ENCODE assay signal across 8 mouse cellular contexts in genomic region chr7:25479440-25479839, GRCm38 (mm10). TPM values are rescaled to one million over a fixed set of nuclear protein-coding genes. Genes with fewer than 3 reads are reported as not detected.
DNase-seq lines count a peak whose midpoint lies in the region; ATAC-seq and TF ChIP-seq lines count a peak whose summit lies in the region.

No protein-coding gene starts in this region.

- ATAC-seq in embryonic facial prominence, embryonic 11.5 days (replicated peaks; ENCODE audit: insufficient number of reproducible peaks, low FRiP score, low TSS enrichment, low read depth): no peak; the same call in 1 of the 2 replicates
- no peak for ATAC-seq in neural tube, embryonic 11.5 days (ENCODE audit: insufficient read depth, low FRiP score, low TSS enrichment)

- H3K4me1 ChIP-seq in embryonic facial prominence, embryonic 11.5 days (ENCODE audit: control insufficient read depth, insufficient read depth, low read length): no peaks in the 10 kb centered on the region
- no peaks in the 10 kb centered on the region for H3K4me1 ChIP-seq in neural tube, embryonic 11.5 days (ENCODE audit: control insufficient read depth, insufficient read depth, low read length)

- H3K27me3 ChIP-seq in embryonic facial prominence, embryonic 11.5 days (ENCODE audit: control insufficient read depth, insufficient read depth, low read length): no peaks in the 10 kb centered on the region
- no peaks in the 10 kb centered on the region for H3K27me3 ChIP-seq in neural tube, embryonic 11.5 days (ENCODE audit: control insufficient read depth, insufficient read depth, low read length)

- peak; percentile 87 for TF ChIP-seq CTCF in layer of hippocampus, adult 2 months (conservative IDR thresholded peaks at IDR 0.05)

- H3K4me2 ChIP-seq in embryonic facial prominence, embryonic 11.5 days (ENCODE audit: low read depth, low read length): no peak overlapping the region
- no peak overlapping the region for H3K4me2 ChIP-seq in neural tube, embryonic 11.5 days (ENCODE audit: low read depth)

- WGBS in embryonic facial prominence, embryonic 11.5 days: 0% methylated on average over 1 of the region's 1 CpGs
- 0% methylated on average over 1 of the region's 1 CpGs for WGBS in neural tube, embryonic 11.5 days

- H3K9ac ChIP-seq in embryonic facial prominence, embryonic 11.5 days (replicated peaks; ENCODE audit: low read length): no peak overlapping the region
- no peak overlapping the region for H3K9ac ChIP-seq in neural tube, embryonic 11.5 days (ENCODE audit: low read length)

- H3K27ac ChIP-seq in embryonic facial prominence, embryonic 11.5 days (replicated peaks; ENCODE audit: low read depth, low read length): no peak overlapping the region
- H3K27ac ChIP-seq in layer of hippocampus, adult 2 months: no peak overlapping the region
- H3K27ac ChIP-seq in neural tube, embryonic 11.5 days (ENCODE audit: low read depth, low read length): no peak overlapping the region

- peak; percentile 16 to 22 for DNase-seq in gastrocnemius, adult 8-10 months (ENCODE audit: low spot score in 2 of 2)
- no peak for DNase-seq in gastrocnemius, postnatal 14 days
- DNase-seq in 416B (ENCODE audit: low read depth) (peak; percentile 53), NIH3T3 (ENCODE audit: low read depth) (peak; percentile 72)
- peak; percentile 54 for DNase-seq in embryonic facial prominence, embryonic 11.5 days (ENCODE audit: low spot score)
- peak; percentile 10 to 57 for DNase-seq in layer of hippocampus, adult 2 months (ENCODE audit: low spot score in 2 of 2)
- peak; percentile 35 for DNase-seq in neural tube, embryonic 11.5 days (ENCODE audit: low spot score)
- DNase-seq in right cerebral cortex, postnatal 14 days: no peak

- intact Hi-C loops in gastrocnemius, postnatal 14 days (cut with DNase I; ENCODE audit: low total_unique reads): no loop called here

- H3K4me3 ChIP-seq in embryonic facial prominence, embryonic 11.5 days (ENCODE audit: low read depth, low read length): no peak overlapping the region
- no peak overlapping the region for H3K4me3 ChIP-seq in layer of hippocampus, adult 2 months
- H3K4me3 ChIP-seq in neural tube, embryonic 11.5 days (ENCODE audit: low read depth, low read length): no peak overlapping the region

- H3K9me3 ChIP-seq in embryonic facial prominence, embryonic 11.5 days (replicated peaks; ENCODE audit: control insufficient read depth, low read length): no peaks in the 10 kb centered on the region
- H3K9me3 ChIP-seq in neural tube, embryonic 11.5 days (ENCODE audit: control insufficient read depth, low read length): no peaks in the 10 kb centered on the region

- no peaks in the 10 kb centered on the region for H3K36me3 ChIP-seq in embryonic facial prominence, embryonic 11.5 days (replicated peaks; ENCODE audit: control insufficient read depth, insufficient read depth, low read depth, low read length)
- H3K36me3 ChIP-seq in neural tube, embryonic 11.5 days (ENCODE audit: control insufficient read depth, insufficient read depth, low read length): no peaks in the 10 kb centered on the region

RNA-seq across cellular contexts. Expression of gene Ceacam1, which starts 2.0 kb away (rescaled TPM):
- total RNA-seq in gastrocnemius, adult 8-10 months (2022): 1 to 10 TPM; 1.9 to 4.8 (median 3.3) TPM
- total RNA-seq in gastrocnemius, postnatal 14 days (2021): 1 to 10 TPM; 5.1 to 6.4 TPM
- polyA plus RNA-seq in embryonic facial prominence, embryonic 11.5 days (2014; fragmentation: Nextera tagmentation; extraction: Ambion mirVana): 1.1 and 1.3 TPM in 2 replicates
- total RNA-seq in layer of hippocampus, adult 2 months (2021): 1 to 10 TPM; 3.2 to 4.2 TPM
- polyA plus RNA-seq in neural tube, embryonic 11.5 days (2014; fragmentation: Nextera tagmentation; extraction: Ambion mirVana): 1.0 and 1.2 TPM in 2 replicates

Comparison
In these comparisons a context has a peak if more than half of its experiments do, and no peak if none do; other contexts are left out.
1. DNase-seq: peak in gastrocnemius, adult 8-10 months (2 of 2), 416B (single experiment), NIH3T3 (single experiment), embryonic facial prominence, embryonic 11.5 days (single experiment), layer of hippocampus, adult 2 months (2 of 2) and neural tube, embryonic 11.5 days (single experiment); none in gastrocnemius, postnatal 14 days (single experiment) and right cerebral cortex, postnatal 14 days (single experiment).